Mouse (Mus musculus): Measurements from ENCODE around the gene Phf21a.

- TF ChIP-seq GATA1 (IDR thresholded peaks at IDR 0.05; ENCODE audit: low read length) (no peak), TAL1 (IDR thresholded peaks at IDR 0.05; ENCODE audit: low read length) (no peak)
These were observed 308.2 kb downstream of the Phf21a start, which contains the start of gene Mapk8ip1 for GRCm38 (mm10) chr2:92401091-92401561.
